Mouse (Mus musculus) G1E-ER4 (cell line): Measurements from ENCODE around the gene Pgr. TPM values are rescaled to one million over a fixed set of nuclear protein-coding genes. Genes with fewer than 3 reads are reported as not detected.

Experiments used
- GATA1 ChIP-seq: IDR thresholded peaks from one replicate; pipeline ENCODE4 v1.8.0; 2012; ENCODE audit warnings: low read length, inconsistent platforms
- polyA plus RNA-seq: library from polyadenylated mRNA; stranded (reverse); fragments of >175 nt; gene quantifications from 2 replicates; pipeline ENCODE4 v1.2.3, GENCODE M21; 2012

Pgr gene
- polyA plus RNA-seq, 1 experiment = not detected

- no peak for TF ChIP-seq GATA1
Observed at GRCm38 (mm10) chr9:9001170-9001569, 101.5 kb downstream of the Pgr start.

- no peak for TF ChIP-seq GATA1
Observed at GRCm38 (mm10) chr9:9015108-9015507, 115.5 kb downstream of the Pgr start.

Other genes with a start within 250 kb of the Pgr start
- not detected in 2 replicates for gene Gm16485, start 72.0 kb downstream of the Pgr start, polyA plus RNA-seq